Mouse (Mus musculus) megakaryocyte, embryonic 14.5 days (primary cell): ENCODE data around the gene Ctc1. TPM values are rescaled to one million over a fixed set of nuclear protein-coding genes. Genes with fewer than 3 reads are reported as not detected.
"Not testable (repeated sequence)": the region's sequence is repeated elsewhere in the genome, so short reads cannot be mapped to it uniquely, and the experiment has no call there.

ENCODE experiments used
- H3K27me3 ChIP-seq: replicated peaks from 2 replicates; pipeline ENCODE3; 2012; ENCODE audit warnings: inconsistent platforms
- H3K36me3 ChIP-seq: replicated peaks from 2 replicates; pipeline ENCODE3; 2012; ENCODE audit warnings: low read length, inconsistent platforms, mixed read lengths
- H3K4me1 ChIP-seq: 2 replicates; pipeline ENCODE4 v1.6.1; 2012; ENCODE audit warnings: inconsistent platforms
- H3K4me3 ChIP-seq: replicated peaks from 2 replicates; pipeline ENCODE3; 2012; ENCODE audit warnings: moderate library complexity, mild to moderate bottlenecking, inconsistent platforms
- H3K9me3 ChIP-seq: 2 replicates; pipeline ENCODE4 v1.6.1; 2012; ENCODE audit warnings: inconsistent platforms
- FLI1 ChIP-seq: IDR thresholded peaks from 2 replicates; pipeline ENCODE4 v1.6.1; 2012; ENCODE audit warnings: low read length, inconsistent platforms, mixed read lengths
- GATA1 ChIP-seq: IDR thresholded peaks from 3 replicates; pipeline ENCODE4 v1.6.1; 2012; ENCODE audit warnings: mixed read lengths, low read length, inconsistent platforms, borderline replicate concordance
- polyA plus RNA-seq: library from polyadenylated mRNA; stranded (reverse); fragments of >175 nt; gene quantifications from 2 replicates; pipeline ENCODE4 v1.2.3, GENCODE M21; 2012; ENCODE audit warnings: low replicate concordance; ENCODE audit not compliant: insufficient read depth

Ctc1 gene
- polyA plus RNA-seq, 1 experiment = 56.5 TPM

- TF ChIP-seq GATA1 = no peak
- TF ChIP-seq FLI1 = no peak
- Histone ChIP-seq H3K4me3 (no peak overlapping the region), H3K4me1 (peaks cover 26% of the 10 kb centered on the region), H3K36me3 (peaks cover 39% of the 10 kb centered on the region), H3K9me3 (no peaks in the 10 kb centered on the region), H3K27me3 (no peaks in the 10 kb centered on the region)
Measured at GRCm38 (mm10) chr11:69005193-69005592, 10.5 kb upstream of the Ctc1 start.

- not testable (repeated sequence) for H3K4me3 ChIP-seq, H3K27me3 ChIP-seq, H3K9me3 ChIP-seq
- Histone ChIP-seq H3K36me3 (peaks cover 25% of the 10 kb centered on the region), H3K4me1 (peaks cover 37% of the 10 kb centered on the region)
Measured at GRCm38 (mm10) chr11:69006575-69006974, 9.1 kb upstream of the Ctc1 start.

DNA sequence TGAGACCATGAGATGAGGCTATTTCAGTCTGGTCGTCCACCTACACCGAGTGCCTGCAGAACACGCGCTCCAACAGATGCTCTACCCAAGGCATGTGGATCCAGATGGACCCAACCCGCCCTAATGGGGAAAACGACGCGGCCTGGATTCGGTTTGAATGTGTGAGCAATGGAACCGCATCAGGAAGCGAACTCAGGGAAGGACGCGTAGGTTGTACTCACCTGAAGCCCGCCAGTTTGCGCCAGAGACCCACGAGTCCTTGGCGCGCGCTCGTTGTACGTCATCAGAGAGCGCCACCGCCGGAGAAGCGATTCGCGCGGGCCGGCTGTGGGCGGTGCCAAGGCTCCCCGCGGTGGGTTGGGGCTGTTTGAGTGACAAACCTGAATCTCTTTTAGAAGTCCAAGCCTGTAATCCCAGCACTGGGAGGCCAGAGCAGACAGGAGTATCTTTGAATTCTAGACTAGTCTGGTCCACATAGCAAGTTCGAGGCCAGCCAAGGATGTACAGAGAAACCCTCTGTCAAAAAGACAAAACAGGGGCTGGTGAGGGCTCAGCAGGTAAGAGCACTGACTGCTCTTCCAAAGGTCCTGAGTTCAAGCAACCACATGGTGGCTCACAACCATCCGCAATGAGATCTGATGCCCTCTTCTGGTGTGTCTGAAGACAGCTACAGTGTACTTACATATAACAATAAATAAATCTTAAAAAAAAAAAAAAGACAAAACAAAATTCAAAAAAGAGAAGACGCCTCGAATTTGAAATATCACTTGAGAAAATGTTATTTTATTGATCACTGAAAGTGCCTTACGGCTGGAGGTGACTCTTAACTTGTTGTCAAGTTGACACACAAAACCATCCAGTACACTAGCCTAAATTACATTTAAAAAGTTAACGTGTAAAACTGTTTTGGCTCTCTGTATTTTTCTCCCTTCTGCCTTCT lies 7.3 kb upstream of the Ctc1 start, which contains the start of gene Pfas:
Pfas (minus strand) TSS at position 279 of the 940 bp plus-strand sequence.
- no peaks in the 10 kb centered on the region for H3K9me3 ChIP-seq
- H3K36me3 ChIP-seq = peaks cover 6% of the 10 kb centered on the region
- H3K4me1 ChIP-seq = peaks cover 44% of the 10 kb centered on the region
- H3K4me3 ChIP-seq = peak within 1 kb of the TSS; percentile 98
- TF ChIP-seq FLI1 = no peak
- H3K27me3 ChIP-seq = no peaks in the 10 kb centered on the region

DNA sequence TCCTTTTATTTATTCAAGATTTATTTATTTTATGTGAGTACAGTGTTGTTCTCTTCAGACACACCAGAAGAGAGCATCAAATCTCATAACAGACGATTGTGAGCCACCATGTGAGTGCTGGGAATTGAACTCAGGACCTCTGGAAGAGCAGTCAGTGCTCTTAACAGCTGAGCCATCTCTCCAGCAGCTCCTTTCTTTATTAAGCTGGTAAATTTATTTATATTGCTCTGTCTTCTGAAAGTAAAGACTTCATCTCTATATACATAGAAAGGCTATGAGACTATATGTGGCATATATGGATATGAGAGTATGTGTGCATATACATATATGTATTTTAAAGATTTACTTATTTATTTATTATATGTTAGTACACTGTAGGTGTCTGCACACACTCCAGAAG lies 6.2 kb upstream of the Ctc1 start:
- TF ChIP-seq FLI1 (no peak), GATA1 (no peak)
- H3K4me1 ChIP-seq = peaks cover 44% of the 10 kb centered on the region
- no peaks in the 10 kb centered on the region for H3K9me3 ChIP-seq
- no peak overlapping the region for H3K4me3 ChIP-seq
- H3K36me3 ChIP-seq = peaks cover 4% of the 10 kb centered on the region
- H3K27me3 ChIP-seq = no peaks in the 10 kb centered on the region

- TF ChIP-seq GATA1 (no peak), FLI1 (no peak)
- H3K9me3 ChIP-seq = no peaks in the 10 kb centered on the region
- no peak overlapping the region for H3K4me3 ChIP-seq
- no peaks in the 10 kb centered on the region for H3K36me3 ChIP-seq
- peaks cover 43% of the 10 kb centered on the region for H3K4me1 ChIP-seq
- H3K27me3 ChIP-seq = no peaks in the 10 kb centered on the region
Measured at GRCm38 (mm10) chr11:69010400-69011323, 5.0 kb upstream of the Ctc1 start.

- not testable (repeated sequence) for H3K36me3 ChIP-seq, H3K27me3 ChIP-seq, H3K9me3 ChIP-seq
- peak overlapping the region; percentile 92 for H3K4me3 ChIP-seq
- H3K4me1 ChIP-seq = peaks cover 47% of the 10 kb centered on the region
Measured at GRCm38 (mm10) chr11:69011445-69011844, 4.3 kb upstream of the Ctc1 start.

GRCm38 (mm10) chr11:69012071-69012601 lies 3.6 kb upstream of the Ctc1 start:
- H3K4me1 ChIP-seq = peaks cover 47% of the 10 kb centered on the region
- no peaks in the 10 kb centered on the region for H3K36me3 ChIP-seq
- no peaks in the 10 kb centered on the region for H3K27me3 ChIP-seq
- H3K9me3 ChIP-seq = no peaks in the 10 kb centered on the region
- TF ChIP-seq FLI1 = no peak
- no peak for TF ChIP-seq GATA1
- H3K4me3 ChIP-seq = peak overlapping the region; percentile 92

GRCm38 (mm10) chr11:69016755-69017154 lies 1.0 kb downstream of the Ctc1 start:
- Histone ChIP-seq H3K36me3 (peaks cover 10% of the 10 kb centered on the region), H3K4me1 (peaks cover 36% of the 10 kb centered on the region), H3K27me3 (no peaks in the 10 kb centered on the region), H3K9me3 (no peaks in the 10 kb centered on the region), H3K4me3 (peak overlapping the region; percentile 96)
- no peak for TF ChIP-seq GATA1
- no peak for TF ChIP-seq FLI1

DNA sequence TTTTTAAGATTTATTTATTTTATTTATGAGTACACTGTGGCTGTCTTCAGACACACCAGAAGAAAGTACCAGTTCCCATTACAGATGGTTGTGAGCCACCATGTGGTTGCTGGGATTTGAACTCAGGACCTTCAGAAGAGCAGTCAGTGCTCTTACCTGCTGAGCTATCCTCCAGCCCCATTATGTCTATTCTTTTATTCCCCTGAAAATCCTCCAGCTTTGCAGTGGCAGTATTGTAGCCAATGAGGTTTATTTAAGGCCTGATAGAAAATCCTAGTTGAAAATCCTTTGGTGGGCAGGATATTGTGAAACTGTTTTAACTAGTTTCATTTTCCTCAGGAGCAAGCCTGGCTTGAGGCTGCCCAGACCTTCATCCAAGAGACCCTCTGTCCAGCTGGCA lies 5.0 kb downstream of the Ctc1 start:
- no peak overlapping the region for H3K4me3 ChIP-seq
- H3K36me3 ChIP-seq = peaks cover 50% of the 10 kb centered on the region
- TF ChIP-seq FLI1 (no peak), GATA1 (no peak)
- H3K27me3 ChIP-seq = no peaks in the 10 kb centered on the region
- peaks cover 23% of the 10 kb centered on the region for H3K4me1 ChIP-seq
- H3K9me3 ChIP-seq = no peaks in the 10 kb centered on the region

- no peak overlapping the region for H3K4me3 ChIP-seq
- H3K27me3 ChIP-seq = no peaks in the 10 kb centered on the region
- no peaks in the 10 kb centered on the region for H3K9me3 ChIP-seq
- no peak for TF ChIP-seq FLI1
- TF ChIP-seq GATA1 = no peak
- H3K36me3 ChIP-seq = peaks cover 100% of the 10 kb centered on the region
- peaks cover 8% of the 10 kb centered on the region; the same call in 1 of the 2 replicates for H3K4me1 ChIP-seq
Measured at GRCm38 (mm10) chr11:69026562-69026961, 10.9 kb downstream of the Ctc1 start.
